Mouse (Mus musculus): Measurements from ENCODE around the gene Milr1.

DNA sequence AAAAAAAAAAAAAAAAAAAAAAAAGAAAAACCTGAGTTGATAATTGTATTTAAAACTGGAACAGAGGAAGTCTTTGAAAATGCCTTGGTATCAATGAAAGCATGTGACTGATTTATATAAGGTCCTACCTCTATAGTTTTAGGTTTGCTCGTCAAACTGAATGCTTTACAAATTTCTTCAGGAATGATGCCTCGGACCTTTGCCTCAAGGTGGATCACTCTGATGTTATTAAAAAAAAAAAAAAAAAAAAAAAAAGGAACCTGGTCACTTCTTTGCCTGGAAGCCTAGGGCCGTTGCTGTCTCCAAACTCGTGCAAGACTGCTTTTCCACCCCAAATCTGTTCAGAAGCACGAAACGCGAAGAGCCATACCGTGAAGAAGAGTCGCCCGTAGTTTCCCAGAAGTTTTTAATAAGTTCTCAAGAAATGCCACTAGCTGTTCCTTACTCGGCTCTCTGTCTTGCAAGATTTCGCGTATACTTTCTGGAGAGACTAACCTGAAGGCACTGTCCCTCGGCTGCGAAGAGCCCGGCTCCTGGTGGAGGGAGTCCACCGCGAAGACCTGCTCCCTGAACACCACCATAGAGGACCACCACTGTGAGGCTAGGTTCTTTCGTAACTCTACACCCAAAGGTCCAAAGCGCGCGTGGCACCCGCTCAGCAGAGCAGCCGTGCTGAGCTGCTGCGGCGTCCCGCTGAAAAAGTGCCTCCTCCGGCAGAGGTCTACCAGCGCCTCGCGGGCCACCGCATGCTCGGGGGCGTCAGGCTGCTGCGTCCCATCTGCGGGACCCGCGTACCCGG, 27.8 kb downstream of the Milr1 start:
- TF ChIP-seq CTCF (IDR thresholded peaks at IDR 0.05; ENCODE audit: low read depth) (no peak), EP300 (IDR thresholded peaks at IDR 0.05; ENCODE audit: low read depth) (no peak)
